Mouse (Mus musculus) spleen, postnatal 14 days (tissue): ENCODE data around the gene Pnkd.
"Not testable (repeated sequence)": the region's sequence is repeated elsewhere in the genome, so short reads cannot be mapped to it uniquely, and the experiment has no call there.

Experiments
- DNase-seq, 2 experiments: peaks; one replicate each; pipeline ENCODE4 v3.0.0; 2021 to 2022; ENCODE audit warnings: low spot score in 2 of 2

The Pnkd gene

GRCm38 (mm10) chr1:74278988-74279387, 5.7 kb upstream of the Pnkd start:
- no peak for DNase-seq

- no peak for DNase-seq
Observed at GRCm38 (mm10) chr1:74280591-74281325, 4.0 kb upstream of the Pnkd start.

GRCm38 (mm10) chr1:74281372-74281771, 3.4 kb upstream of the Pnkd start:
- no peak for DNase-seq

GRCm38 (mm10) chr1:74281886-74282285, 2.8 kb upstream of the Pnkd start:
- DNase-seq = no peak

- no peak for DNase-seq
Observed at GRCm38 (mm10) chr1:74282896-74283625, 1.7 kb upstream of the Pnkd start.

GRCm38 (mm10) chr1:74283686-74284463, 855 bp upstream of the Pnkd start:
- DNase-seq = peak in 1 of 2 experiments; percentile 30

GRCm38 (mm10) chr1:74285212-74286010, 681 bp downstream of the Pnkd start:
- DNase-seq = no peak

- not testable (repeated sequence) for DNase-seq
Observed at GRCm38 (mm10) chr1:74286869-74287607, 2.3 kb downstream of the Pnkd start.

- DNase-seq = no peak
Observed at GRCm38 (mm10) chr1:74288327-74288726, 3.6 kb downstream of the Pnkd start.

GRCm38 (mm10) chr1:74289248-74289647, 4.5 kb downstream of the Pnkd start:
- DNase-seq = no peak

- DNase-seq = no peak
Observed at GRCm38 (mm10) chr1:74289740-74290139, 5.0 kb downstream of the Pnkd start.

GRCm38 (mm10) chr1:74290141-74290540, 5.4 kb downstream of the Pnkd start:
- no peak for DNase-seq

- no peak for DNase-seq
Observed at GRCm38 (mm10) chr1:74292331-74293020, 7.7 kb downstream of the Pnkd start.

GRCm38 (mm10) chr1:74293306-74293960, 8.7 kb downstream of the Pnkd start:
- no peak for DNase-seq

- no peak for DNase-seq
Observed at GRCm38 (mm10) chr1:74294090-74294643, 9.4 kb downstream of the Pnkd start.

GRCm38 (mm10) chr1:74294733-74295455, 10.2 kb downstream of the Pnkd start:
- DNase-seq = no peak

- peak in 1 of 2 experiments; percentile 22 for DNase-seq
Observed at GRCm38 (mm10) chr1:74295456-74296171, 10.9 kb downstream of the Pnkd start.

- DNase-seq = no peak
Observed at GRCm38 (mm10) chr1:74296477-74296876, 11.7 kb downstream of the Pnkd start.
